Mouse (Mus musculus) intestine, postnatal 0 days (tissue): ENCODE measurements around the gene Rdx. TPM values are rescaled to one million over a fixed set of nuclear protein-coding genes. Genes with fewer than 3 reads are reported as not detected.

Experiments
- ATAC-seq: fragments of 200-750 bp; cut with Nextera tagmentation; 2 replicates; pipeline ENCODE4 v1.8.0; 2017; ENCODE audit warnings: mild to moderate bottlenecking, moderate TSS enrichment, moderate library complexity
- H3K27ac ChIP-seq: fragments of 300-500 bp; sonication (generic); 2 replicates; pipeline ENCODE4 v1.5.1; 2014; ENCODE audit warnings: mild to moderate bottlenecking, low read depth, low read length, moderate library complexity
- H3K27me3 ChIP-seq: fragments of 300-500 bp; sonication (generic); replicated peaks from 2 replicates; pipeline ENCODE4 v1.6.1; 2014; ENCODE audit warnings: low read length, mixed read lengths; ENCODE audit not compliant: control insufficient read depth, insufficient read depth
- H3K36me3 ChIP-seq: fragments of 300-500 bp; sonication (generic); 2 replicates; pipeline ENCODE4 v1.6.1; 2014; ENCODE audit warnings: mild to moderate bottlenecking, moderate library complexity; ENCODE audit not compliant: control insufficient read depth, insufficient read depth
- H3K4me1 ChIP-seq: fragments of 300-500 bp; sonication (generic); replicated peaks from 2 replicates; pipeline ENCODE4 v1.6.1; 2014; ENCODE audit warnings: antibody characterized with exemption, low read length, mixed read lengths; ENCODE audit not compliant: control insufficient read depth, insufficient read depth
- H3K4me2 ChIP-seq: fragments of 300-500 bp; sonication (generic); replicated peaks from 2 replicates; pipeline ENCODE4 v1.6.1; 2014; ENCODE audit warnings: low read depth, mild to moderate bottlenecking, moderate library complexity
- H3K4me3 ChIP-seq: fragments of 300-500 bp; sonication (generic); 2 replicates; pipeline ENCODE4 v1.5.1; 2014; ENCODE audit warnings: low read depth, low read length
- H3K9ac ChIP-seq: fragments of 300-500 bp; sonication (generic); 2 replicates; pipeline ENCODE4 v1.6.1; 2014; ENCODE audit warnings: mild to moderate bottlenecking, low read depth, low read length
- H3K9me3 ChIP-seq: fragments of 300-500 bp; sonication (generic); 2 replicates; pipeline ENCODE4 v1.6.1; 2016; ENCODE audit warnings: mixed run types; ENCODE audit not compliant: control insufficient read depth
- CTCF ChIP-seq: sonication (generic); IDR thresholded peaks from 2 replicates; pipeline ENCODE4 v1.5.1; 2016; ENCODE audit warnings: low read depth, mild to moderate bottlenecking, control low read depth, antibody characterized with exemption, moderate library complexity
- WGBS: fragments of 180-500 bp; shearing (Covaris S2); extraction: QIAGEN DNeasy Blood & Tissue Kit; methylation state at CpG from one replicate; pipeline ENCODE4 v1.1.7; 2014; 5-methylcytosine and 5-hydroxymethylcytosine counted together
- microRNA-seq: library from miRNA; unstranded; fragments of <30 nt; microRNA quantifications from one replicate; pipeline ENCODE4, GENCODE M21; 2016
- polyA plus RNA-seq: library from polyadenylated mRNA; unstranded; fragments of >200 nt; fragmentation: Nextera tagmentation; extraction: Ambion mirVana; gene quantifications from 2 replicates; pipeline ENCODE4 v1.2.1, GENCODE M21; 2015

The Rdx gene
- polyA plus RNA-seq, 1 experiment from 2014 or later: 31.3 TPM

- no peak overlapping the region for H3K4me2 ChIP-seq
- no peak overlapping the region for H3K27ac ChIP-seq
- no peak overlapping the region for H3K4me3 ChIP-seq
- H3K27me3 ChIP-seq: no peaks in the 10 kb centered on the region
- no peaks in the 10 kb centered on the region for H3K9me3 ChIP-seq
- 90% methylated on average over 5 of the region's 5 CpGs for WGBS
- no peak for ATAC-seq
- H3K4me1 ChIP-seq: no peaks in the 10 kb centered on the region
- TF ChIP-seq CTCF: no peak
- H3K36me3 ChIP-seq: peaks cover 12% of the 10 kb centered on the region; the same call in 1 of the 2 replicates
- H3K9ac ChIP-seq: no peak overlapping the region
These were observed 66.1 kb downstream of the Rdx start for GRCm38 (mm10) chr9:52113091-52113490.

- Histone ChIP-seq H3K9me3 (no peaks in the 10 kb centered on the region), H3K4me3 (no peak overlapping the region), H3K4me2 (no peak overlapping the region), H3K9ac (no peak overlapping the region), H3K36me3 (peaks cover 12% of the 10 kb centered on the region; the same call in 1 of the 2 replicates), H3K27me3 (no peaks in the 10 kb centered on the region), H3K4me1 (no peaks in the 10 kb centered on the region), H3K27ac (no peak overlapping the region)
- no peak for ATAC-seq
- TF ChIP-seq CTCF: no peak
- 79% methylated on average over 4 of the region's 4 CpGs for WGBS
These were observed 72.2 kb downstream of the Rdx start for GRCm38 (mm10) chr9:52119212-52119611.

GRCm38 (mm10) chr9:52125225-52125624 lies 78.3 kb downstream of the Rdx start:
- WGBS: 90% methylated on average over 6 of the region's 6 CpGs

GRCm38 (mm10) chr9:52130348-52130747 lies 83.4 kb downstream of the Rdx start:
- Histone ChIP-seq H3K4me2 (no peak overlapping the region), H3K27me3 (no peaks in the 10 kb centered on the region), H3K9me3 (no peaks in the 10 kb centered on the region), H3K36me3 (no peaks in the 10 kb centered on the region), H3K27ac (no peak overlapping the region), H3K4me3 (no peak overlapping the region), H3K9ac (no peak overlapping the region), H3K4me1 (no peaks in the 10 kb centered on the region)
- WGBS: 51% methylated on average over 4 of the region's 4 CpGs
- peak; percentile 65 for TF ChIP-seq CTCF
- no peak for ATAC-seq

More at GRCm38 (mm10) chr9:52125225-52125624, 78.3 kb downstream of the Rdx start:
- H3K4me1 ChIP-seq: no peaks in the 10 kb centered on the region
- no peaks in the 10 kb centered on the region for H3K36me3 ChIP-seq
- no peak for ATAC-seq
- H3K9ac ChIP-seq: no peak overlapping the region
- no peak overlapping the region for H3K4me3 ChIP-seq
- no peaks in the 10 kb centered on the region for H3K27me3 ChIP-seq
- H3K4me2 ChIP-seq: no peak overlapping the region
- TF ChIP-seq CTCF: no peak
- H3K27ac ChIP-seq: no peak overlapping the region
- H3K9me3 ChIP-seq: no peaks in the 10 kb centered on the region

GRCm38 (mm10) chr9:52132771-52133170 lies 85.8 kb downstream of the Rdx start:
- Histone ChIP-seq H3K9ac (no peak overlapping the region), H3K27me3 (no peaks in the 10 kb centered on the region), H3K4me2 (no peak overlapping the region), H3K4me3 (no peak overlapping the region), H3K4me1 (no peaks in the 10 kb centered on the region), H3K9me3 (no peaks in the 10 kb centered on the region), H3K36me3 (no peaks in the 10 kb centered on the region), H3K27ac (no peak overlapping the region)
- TF ChIP-seq CTCF: no peak
- ATAC-seq: no peak
- 81% methylated on average over 2 of the region's 2 CpGs for WGBS

Small RNAs within 50 kb of the gene (microRNA-seq; reads per million reads assigned to microRNA genes)
- not detected for gene Gm27686
- gene Mir6244: not detected

Other genes starting within 250 kb of the Rdx start
- gene Fdx1, start 83.6 kb upstream of the Rdx start, polyA plus RNA-seq: 126 and 129 TPM in 2 replicates
- gene Zc3h12c, start 121.4 kb downstream of the Rdx start, polyA plus RNA-seq: 0.95 and 1.1 TPM in 2 replicates